Mouse (Mus musculus) brain, embryonic 14.5 days (tissue): ENCODE measurements at regions not wholly inside any gene's neighbourhood (a gene's known extent, or its start where the extent isn't known, plus 50 kb on each side); places are given as distances from the start of the nearest gene placed in this dataset.
"Not testable (repeated sequence)": the region's sequence is repeated elsewhere in the genome, so short reads cannot be mapped to it uniquely, and the experiment has no call there.

Source experiments
- CTCF ChIP-seq: fragments of 200-500 bp; IDR thresholded peaks from 2 replicates; pipeline ENCODE4 v1.5.1; 2012; ENCODE audit warnings: inconsistent platforms, mild to moderate bottlenecking, moderate library complexity, borderline replicate concordance; ENCODE audit not compliant: insufficient read depth, insufficient read length; ENCODE audit errors: extremely low read depth
- POLR2A ChIP-seq: fragments of 200-500 bp; IDR thresholded peaks from 2 replicates; pipeline ENCODE4 v1.6.1; 2012; ENCODE audit warnings: mild to moderate bottlenecking, inconsistent platforms, borderline replicate concordance; ENCODE audit not compliant: poor library complexity, insufficient read depth, insufficient read length, severe bottlenecking; ENCODE audit errors: extremely low read depth

- TF ChIP-seq CTCF, POLR2A: not testable (repeated sequence)
Observed at GRCm38 (mm10) chr3:6135754-6136153, 385.1 kb downstream of the Gm8797 start.
